In genomic region chr11:72452140-72452665, GRCm38 (mm10) we compare ENCODE assay signal across 24 mouse cellular contexts. TPM values are rescaled to one million over a fixed set of nuclear protein-coding genes. Genes with fewer than 3 reads are reported as not detected.
DNase-seq lines count a peak whose midpoint lies in the region; ATAC-seq and TF ChIP-seq lines count a peak whose summit lies in the region.
"Had no signal": no experiment of that assay in that cellular context is flagged by ENCODE, and none has a peak within 500 bp of the region (broad histone marks: within the 10 kb centered on the region; RNA-seq: fewer than 3 reads in every experiment).

No protein-coding gene starts in this region.

- intact Hi-C loops in heart, adult 2 months (cut with DNase I), result no loop called here

- H3K4me1 ChIP-seq in heart, adult 2 months (ENCODE audit: control insufficient read depth, insufficient read depth, low read length), result peaks cover 5% of the 10 kb centered on the region; the same call in 1 of the 2 replicates
- H3K4me1 ChIP-seq in E14TG2a.4 (replicated peaks; ENCODE audit: low read depth, low read length), result peaks cover 96% of the 10 kb centered on the region
- H3K4me1 ChIP-seq: embryonic facial prominence, embryonic 12.5 days had no signal

- no peaks in the 10 kb centered on the region for H3K27me3 ChIP-seq in heart, adult 2 months (ENCODE audit: control insufficient read depth, insufficient read depth, low read length)
- 0 out of 2 replicates have a peak, but pooled peaks cover under 1% of the 10 kb centered on the region for H3K27me3 ChIP-seq in E14TG2a.4 (ENCODE audit: insufficient read depth, low read length)
- H3K27me3 ChIP-seq: embryonic facial prominence, embryonic 12.5 days; forebrain, embryonic 13.5 days; forebrain, embryonic 15.5 days; Patski had no signal

- no peaks in the 10 kb centered on the region for H3K79me2 ChIP-seq in heart, adult 2 months (replicated peaks; ENCODE audit: control insufficient read depth, insufficient read depth, low read length)

- DNase-seq in heart, adult 2 months, result no peak
- no peak for DNase-seq in heart, postnatal 4 days
- DNase-seq in layer of hippocampus, adult 2 months (ENCODE audit: low spot score in 2 of 2), result no peak
- DNase-seq in layer of hippocampus, adult 18-20 months (ENCODE audit: low spot score in 2 of 2), result no peak
- no peak for DNase-seq in lung, postnatal 25 days (ENCODE audit: low spot score)
- DNase-seq: adrenal gland, adult 8-10 months; adrenal gland, postnatal 14 days; adrenal gland, postnatal 36 days; cerebellum, adult 11-12 months; cerebellum, adult 2 months; cerebellum, adult 9-10 months; cerebellum, postnatal 10 days; cerebellum, postnatal 25 days; forebrain, postnatal 0 days had no signal

- TF ChIP-seq POLR2A in heart, adult 2 months (IDR thresholded peaks at IDR 0.05; ENCODE audit: insufficient read depth, low read depth, low read length), result no peak

- 92% methylated on average over 3 of the region's 3 CpGs for WGBS in heart, adult 2 months

- TF ChIP-seq EP300 in heart, adult 2 months (IDR thresholded peaks at IDR 0.05; ENCODE audit: insufficient read depth, low read depth, low read length), result no peak

- ATAC-seq in monocyte, adult 5-6 weeks (replicated peaks; ENCODE audit: insufficient number of reproducible peaks, low FRiP score, low TSS enrichment, poor library complexity, severe bottlenecking), result no peak
- ATAC-seq: activated CD4-positive, CD25-positive, alpha-beta regulatory T cell, adult 4 months; forebrain, embryonic 13.5 days; forebrain, embryonic 15.5 days; forebrain, postnatal 0 days; Patski had no signal

- no peak for TF ChIP-seq CTCF in heart, adult 2 months (IDR thresholded peaks at IDR 0.05)
- no peak for TF ChIP-seq CTCF in layer of hippocampus, adult 2 months (conservative IDR thresholded peaks at IDR 0.05)
- TF ChIP-seq CTCF in E14TG2a.4 (conservative IDR thresholded peaks at IDR 0.05; ENCODE audit: low read length), result no peak

- H3K9ac ChIP-seq in heart, adult 2 months (ENCODE audit: low read depth, low read length), result no peak overlapping the region
- H3K9ac ChIP-seq: embryonic facial prominence, embryonic 12.5 days; forebrain, embryonic 13.5 days; forebrain, embryonic 15.5 days; forebrain, postnatal 0 days had no signal

- H3K36me3 ChIP-seq in heart, adult 2 months (ENCODE audit: control insufficient read depth, insufficient read depth, low read length), result no peaks in the 10 kb centered on the region
- peaks cover 60% of the 10 kb centered on the region for H3K36me3 ChIP-seq in E14TG2a.4 (ENCODE audit: insufficient read depth, low read length)

- H3K4me3 ChIP-seq in heart, adult 2 months, result no peak overlapping the region
- H3K4me3 ChIP-seq in layer of hippocampus, adult 2 months, result no peak overlapping the region
- 0 out of 2 replicates have a peak overlapping the region, but pooled peaks have one; percentile 21 for H3K4me3 ChIP-seq in E14TG2a.4 (replicated peaks; ENCODE audit: low read length)
- H3K4me3 ChIP-seq: embryonic facial prominence, embryonic 10.5 days; embryonic facial prominence, embryonic 12.5 days; forebrain, embryonic 13.5 days; forebrain, embryonic 15.5 days had no signal

- H3K27ac ChIP-seq in heart, adult 2 months, result peak overlapping the region; percentile 48; the same call in 1 of the 2 replicates
- H3K27ac ChIP-seq in layer of hippocampus, adult 2 months, result 0 out of 2 replicates have a peak overlapping the region, but pooled peaks have one; percentile 88
- H3K27ac ChIP-seq: embryonic facial prominence, embryonic 10.5 days; embryonic facial prominence, embryonic 12.5 days; forebrain, embryonic 13.5 days; forebrain, embryonic 15.5 days had no signal

- H3K9me3 ChIP-seq in E14TG2a.4 (ENCODE audit: low read length), result no peaks in the 10 kb centered on the region
- H3K9me3 ChIP-seq: embryonic facial prominence, embryonic 10.5 days; embryonic facial prominence, embryonic 12.5 days; forebrain, embryonic 13.5 days; forebrain, embryonic 15.5 days had no signal

RNA-seq across cellular contexts. Expression of gene Mybbp1a, which starts 11.0 kb away (rescaled TPM):
- 10 to 100 TPM; 42.7 to 46.1 TPM for total RNA-seq in heart, adult 2 months (2021)
- polyA plus RNA-seq in heart, adult 2 months (2012; rRNA removed), result 21.8 and 30.6 TPM in 2 replicates
- total RNA-seq in heart, postnatal 4 days (2021), result 10 to 100 TPM; 55.6 to 55.9 TPM
- 10 to 100 TPM; 55.7 to 56.2 TPM for total RNA-seq in layer of hippocampus, adult 2 months (2021)
- total RNA-seq in layer of hippocampus, adult 18-20 months (2021), result 10 to 100 TPM; 54.6 to 56.8 TPM
- 37.5 to 39.9 TPM (median 37.7 TPM) in 3 replicates for total RNA-seq in monocyte, adult 5-6 weeks (2017)

RNA-seq across cellular contexts. Expression of gene Ggt6, which starts 16.9 kb away (rescaled TPM):
- total RNA-seq in heart, adult 2 months (2021), result not detected
- polyA plus RNA-seq in heart, adult 2 months (2012; rRNA removed), result 0.20 TPM in 1 of 2 replicates, not detected in the other
- not detected for total RNA-seq in heart, postnatal 4 days (2021)
- total RNA-seq in layer of hippocampus, adult 2 months (2021), result not detected
- total RNA-seq in layer of hippocampus, adult 18-20 months (2021), result under 1 TPM in 1 of 2 experiments, not detected in 1; 0.25 TPM
- not detected in 3 replicates for total RNA-seq in monocyte, adult 5-6 weeks (2017)
- total RNA-seq: forebrain, postnatal 0 days had no signal
- polyA plus RNA-seq: activated CD4-positive, CD25-positive, alpha-beta regulatory T cell, adult 4 months; C2C12; forebrain, embryonic 11.5 days; forebrain, embryonic 13.5 days; forebrain, embryonic 15.5 days; forebrain, postnatal 0 days had no signal

RNA-seq across cellular contexts. Expression of gene Spns2, which starts 37.5 kb away (rescaled TPM):
- 1 to 10 TPM; 6.1 to 7.9 TPM for total RNA-seq in heart, adult 2 months (2021)
- 13.8 and 18.1 TPM in 2 replicates for polyA plus RNA-seq in heart, adult 2 months (2012; rRNA removed)
- total RNA-seq in heart, postnatal 4 days (2021), result 10 to 100 TPM; 17.0 to 18.0 TPM
- total RNA-seq in layer of hippocampus, adult 2 months (2021), result 100 to 1,000 TPM; 101 to 105 TPM
- 100 to 1,000 TPM in 1 of 2 experiments, 10 to 100 TPM in 1; 95.6 to 103 TPM for total RNA-seq in layer of hippocampus, adult 18-20 months (2021)
- 1.4 to 3.2 TPM (median 1.4 TPM) in 3 replicates for total RNA-seq in monocyte, adult 5-6 weeks (2017)
- polyA plus RNA-seq: activated CD4-positive, CD25-positive, alpha-beta regulatory T cell, adult 4 months had no signal

RNA-seq across cellular contexts. Expression of gene Smtnl2, which starts 40.7 kb away (rescaled TPM):
- total RNA-seq in heart, adult 2 months (2021), result 10 to 100 TPM; 13.1 to 14.3 TPM
- 12.7 and 18.9 TPM in 2 replicates for polyA plus RNA-seq in heart, adult 2 months (2012; rRNA removed)
- 10 to 100 TPM; 62.2 to 63.4 TPM for total RNA-seq in heart, postnatal 4 days (2021)
- total RNA-seq in layer of hippocampus, adult 2 months (2021), result 1 to 10 TPM; 2.2 to 3.8 TPM
- 1 to 10 TPM; 1.3 to 2.9 TPM for total RNA-seq in layer of hippocampus, adult 18-20 months (2021)
- not detected in 3 replicates for total RNA-seq in monocyte, adult 5-6 weeks (2017)
- polyA plus RNA-seq: activated CD4-positive, CD25-positive, alpha-beta regulatory T cell, adult 4 months had no signal

Comparison
In these comparisons a context has a peak if more than half of its experiments do, and no peak if none do; other contexts are left out.
1. RNA of gene Spns2, which starts 37.5 kb away (total RNA-seq): 101 to 105 TPM in layer of hippocampus, adult 2 months and 95.6 to 103 TPM in layer of hippocampus, adult 18-20 months; 17.0 to 18.0 TPM in heart, postnatal 4 days, 6.1 to 7.9 TPM in heart, adult 2 months and 1.4 to 3.2 TPM in monocyte, adult 5-6 weeks; every median in the first group is over 4 times any median in the second.